Mouse (Mus musculus): ENCODE measurements at regions not wholly inside any gene's neighbourhood (a gene's known extent, or its start where the extent isn't known, plus 50 kb on each side); places are given as distances from the start of the nearest gene placed in this dataset.

DNA sequence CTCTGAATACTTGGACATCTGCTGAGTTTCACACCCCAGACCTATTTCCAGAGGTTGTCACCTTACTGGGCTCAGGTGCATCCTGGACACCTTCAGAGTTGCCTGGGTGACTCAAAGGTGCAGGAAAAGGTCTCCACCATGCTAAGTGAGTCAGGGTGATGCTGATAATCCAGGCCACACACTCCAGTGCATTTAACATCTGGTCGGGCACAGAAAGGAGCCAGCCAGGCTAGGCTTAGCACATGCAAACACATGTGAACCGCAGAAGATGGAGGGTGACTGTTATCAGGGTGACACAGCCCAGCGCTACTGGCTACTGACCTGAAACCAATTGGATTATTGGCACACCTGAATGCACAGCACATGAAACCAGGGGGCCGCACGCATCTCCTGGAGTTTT is 255.9 kb downstream of the 4933412E24Rik start:
- no peak for TF ChIP-seq MYB (IDR thresholded peaks at IDR 0.05; ENCODE audit: low read depth, low read length)
- TF ChIP-seq TBP (IDR thresholded peaks at IDR 0.05; ENCODE audit: low read depth, low read length) = no peak
- no peak for TF ChIP-seq MEF2A (IDR thresholded peaks at IDR 0.05; ENCODE audit: extremely low read depth, insufficient replicate concordance, low read depth, low read length, poor library complexity, severe bottlenecking)
- no peak for TF ChIP-seq SIN3A (IDR thresholded peaks at IDR 0.05; ENCODE audit: low read length)
- TF ChIP-seq MYC (IDR thresholded peaks at IDR 0.05; ENCODE audit: low read depth, low read length) = no peak
- TF ChIP-seq KAT2A (conservative IDR thresholded peaks at IDR 0.05; ENCODE audit: low read depth, low read length) = no peak
- TF ChIP-seq CTCF (IDR thresholded peaks at IDR 0.05 in 2 of 3, conservative IDR thresholded peaks at IDR 0.05 in 1 of 3; ENCODE audit: control insufficient read depth in 1 of 3, insufficient read depth in 1 of 3, low read depth in 2 of 3, low read length in 3 of 3, poor library complexity in 1 of 3, severe bottlenecking in 1 of 3) = no peak

Data from MEL (cell line).